Mouse (Mus musculus) heart, adult 18-20 months (tissue): ENCODE results near the gene Cdan1. TPM values are rescaled to one million over a fixed set of nuclear protein-coding genes. Genes with fewer than 3 reads are reported as not detected.

Experiments used
- total RNA-seq, 2 experiments: library from RNA; stranded (reverse); gene quantifications; 2 replicates each; pipeline ENCODE4 v1.2.3; 2021

The Cdan1 gene
- total RNA-seq, 2 experiments from 2014 or later, result 8.9 to 11.1 TPM

Other genes with a start within 250 kb of the Cdan1 start
- gene Haus2, start 240.7 kb downstream of the Cdan1 start, total RNA-seq, result 10 to 100 TPM in 1 of 2 experiments, 1 to 10 TPM in 1; 9.9 to 11.5 TPM
- gene Lrrc57, start 240.6 kb downstream of the Cdan1 start, total RNA-seq, result 10 to 100 TPM; 16.9 to 17.1 TPM
- 1 to 10 TPM; 4.3 to 5.8 TPM for gene Stard9, start 221.0 kb downstream of the Cdan1 start, total RNA-seq
- 10 to 100 TPM; 10.1 to 13.2 TPM for gene Ttbk2, start 476 bp upstream of the Cdan1 start, total RNA-seq
- gene Ubr1, start 120.6 kb upstream of the Cdan1 start, total RNA-seq, result 10 to 100 TPM; 18.9 to 21.4 TPM
- gene Tmem62, start 126.9 kb upstream of the Cdan1 start, total RNA-seq, result 1 to 10 TPM; 3.3 to 3.5 TPM
- gene Ccndbp1, start 158.3 kb upstream of the Cdan1 start, total RNA-seq, result 10 to 100 TPM; 32.5 to 35.2 TPM
- under 1 TPM in 1 of 2 experiments, not detected in 1; 0.44 TPM for gene Epb42, start 186.9 kb upstream of the Cdan1 start, total RNA-seq
- gene Tgm5, start 235.7 kb upstream of the Cdan1 start, total RNA-seq, result not detected